Mouse (Mus musculus) MEL (cell line): ENCODE measurements around the gene Coro1b. TPM values are rescaled to one million over a fixed set of nuclear protein-coding genes. Genes with fewer than 3 reads are reported as not detected.

Experiments
- DNase-seq: peaks from one replicate; pipeline ENCODE4 v3.0.0; 2011; ENCODE audit warnings: low read depth, low spot score
- H3K27ac ChIP-seq: 2 replicates; pipeline ENCODE4 v1.5.1; 2012; ENCODE audit warnings: low read depth, mild to moderate bottlenecking, control low read depth, low read length, moderate library complexity; ENCODE audit not compliant: control insufficient read depth
- H3K27me3 ChIP-seq, 2 experiments: fragments of 150-350 bp in 1 of 2; sonication (generic) in 1 of 2; 2 replicates each; pipeline ENCODE4 v1.6.1; 2012; ENCODE audit warnings: low read length in 2 of 2, mild to moderate bottlenecking in 2 of 2, improper control_type of control experiment in 1 of 2, moderate library complexity in 1 of 2; ENCODE audit not compliant: insufficient read depth in 2 of 2, control insufficient read depth in 1 of 2
- H3K36me3 ChIP-seq, 2 experiments: 2 replicates each; pipeline ENCODE4 v1.6.1; 2012 to 2014; ENCODE audit warnings: low read length in 2 of 2, improper control_type of control experiment in 1 of 2, inconsistent platforms in 1 of 2, mild to moderate bottlenecking in 1 of 2; ENCODE audit not compliant: insufficient read depth in 2 of 2, control insufficient read depth in 1 of 2
- H3K4me1 ChIP-seq, 2 experiments: fragments of 150-350 bp in 1 of 2; sonication (generic) in 1 of 2; 2 replicates each; pipeline ENCODE4 v1.6.1; 2012; ENCODE audit warnings: low read length in 2 of 2, improper control_type of control experiment in 1 of 2, mild to moderate bottlenecking in 1 of 2; ENCODE audit not compliant: insufficient read depth in 2 of 2, control insufficient read depth in 1 of 2
- H3K4me3 ChIP-seq, 2 experiments: fragments of 150-350 bp in 1 of 2; sonication (generic) in 1 of 2; 2 replicates each; pipeline ENCODE4 v1.5.1; 2012; ENCODE audit warnings: low read depth in 2 of 2, low read length in 2 of 2, mild to moderate bottlenecking in 2 of 2, moderate library complexity in 2 of 2, control low read depth in 1 of 2, improper control_type of control experiment in 1 of 2; ENCODE audit not compliant: control insufficient read depth in 1 of 2, insufficient read depth in 1 of 2
- H3K79me2 ChIP-seq: 2 replicates; pipeline ENCODE4 v1.6.1; 2012; ENCODE audit warnings: mild to moderate bottlenecking, low read length, moderate library complexity; ENCODE audit not compliant: control insufficient read depth, poor library complexity, insufficient read depth
- H3K9ac ChIP-seq: 2 replicates; pipeline ENCODE4 v1.6.1; 2012; ENCODE audit warnings: low read depth, mild to moderate bottlenecking, control low read depth, low read length, moderate library complexity; ENCODE audit not compliant: control insufficient read depth, poor library complexity, severe bottlenecking
- H3K9me3 ChIP-seq: fragments of 150-350 bp; sonication (generic); replicated peaks from 2 replicates; pipeline ENCODE4 v1.6.1; 2012; ENCODE audit warnings: mild to moderate bottlenecking, low read length, improper control_type of control experiment, moderate library complexity; ENCODE audit not compliant: insufficient read depth
- BHLHE40 ChIP-seq: IDR thresholded peaks from 2 replicates; pipeline ENCODE4 v1.6.1; 2012; ENCODE audit warnings: low read depth, mild to moderate bottlenecking, inconsistent platforms, low read length, improper control_type of control experiment, borderline replicate concordance
- CHD2 ChIP-seq: IDR thresholded peaks from 2 replicates; pipeline ENCODE4 v1.6.1; 2011; ENCODE audit warnings: low read length, improper control_type of control experiment
- E2F4 ChIP-seq: IDR thresholded peaks from 2 replicates; pipeline ENCODE4 v1.6.1; 2011; ENCODE audit warnings: low read depth, low read length, improper control_type of control experiment, borderline replicate concordance
- ELF1 ChIP-seq: IDR thresholded peaks from 2 replicates; pipeline ENCODE4 v1.6.1; 2014; ENCODE audit warnings: low read depth, mild to moderate bottlenecking, inconsistent platforms, low read length, improper control_type of control experiment, moderate library complexity
- EP300 ChIP-seq, 2 experiments: IDR thresholded peaks; 2 replicates each; pipeline ENCODE4 v1.6.1; 2011; ENCODE audit warnings: improper control_type of control experiment in 2 of 2, low read length in 2 of 2, low read depth in 1 of 2, mild to moderate bottlenecking in 1 of 2
- ETS1 ChIP-seq: IDR thresholded peaks from 2 replicates; pipeline ENCODE4 v1.6.1; 2012; ENCODE audit warnings: low read depth, mild to moderate bottlenecking, inconsistent platforms, low read length, improper control_type of control experiment, moderate library complexity
- GATA1 ChIP-seq: IDR thresholded peaks from 2 replicates; pipeline ENCODE4 v1.6.1; 2011; ENCODE audit warnings: low read depth, low read length, improper control_type of control experiment
- HCFC1 ChIP-seq: IDR thresholded peaks from 2 replicates; pipeline ENCODE4 v1.6.1; 2012; ENCODE audit warnings: low read depth, mild to moderate bottlenecking, inconsistent platforms, low read length, improper control_type of control experiment, moderate library complexity
- JUND ChIP-seq: IDR thresholded peaks from 2 replicates; pipeline ENCODE4 v1.6.1; 2011; ENCODE audit warnings: low read depth, mild to moderate bottlenecking, improper control_type of control experiment, low read length
- KAT2A ChIP-seq: conservative IDR thresholded peaks from 2 replicates; pipeline ENCODE4 v1.6.1; 2012; ENCODE audit warnings: low read depth, low read length, improper control_type of control experiment, inconsistent platforms
- MXI1 ChIP-seq: IDR thresholded peaks from 2 replicates; pipeline ENCODE4 v1.6.1; 2011; ENCODE audit warnings: mild to moderate bottlenecking, low read depth, low read length, improper control_type of control experiment
- MYB ChIP-seq: IDR thresholded peaks from 2 replicates; pipeline ENCODE4 v1.6.1; 2011; ENCODE audit warnings: mild to moderate bottlenecking, low read depth, low read length, improper control_type of control experiment
- NELFE ChIP-seq: IDR thresholded peaks from 2 replicates; pipeline ENCODE4 v1.6.1; 2011; ENCODE audit warnings: low read depth, low read length, improper control_type of control experiment
- NRF1 ChIP-seq: IDR thresholded peaks from 2 replicates; pipeline ENCODE4 v1.6.1; 2014; ENCODE audit warnings: low read depth, mild to moderate bottlenecking, inconsistent platforms, low read length, improper control_type of control experiment, moderate library complexity; ENCODE audit not compliant: poor library complexity, insufficient read depth, severe bottlenecking
- POLR2A ChIP-seq, 2 experiments: IDR thresholded peaks; 2 replicates each; pipeline ENCODE4 v1.6.1; 2011 to 2012; ENCODE audit warnings: low read length in 2 of 2, mild to moderate bottlenecking in 2 of 2, control low read depth in 1 of 2, improper control_type of control experiment in 1 of 2, low read depth in 1 of 2, moderate library complexity in 1 of 2; ENCODE audit not compliant: control insufficient read depth in 1 of 2, insufficient read depth in 1 of 2, poor library complexity in 1 of 2
- POLR2AphosphoS5 ChIP-seq: IDR thresholded peaks from 2 replicates; pipeline ENCODE4 v1.6.1; 2012; ENCODE audit warnings: low read depth, borderline replicate concordance, mild to moderate bottlenecking, inconsistent platforms, low read length, moderate library complexity, mixed read lengths
- RAD21 ChIP-seq: IDR thresholded peaks from 2 replicates; pipeline ENCODE4 v1.6.1; 2011; ENCODE audit warnings: mild to moderate bottlenecking, low read depth, low read length, improper control_type of control experiment
- SIN3A ChIP-seq: IDR thresholded peaks from 2 replicates; pipeline ENCODE4 v1.6.1; 2012; ENCODE audit warnings: low read length, improper control_type of control experiment, inconsistent platforms
- SMC3 ChIP-seq: IDR thresholded peaks from 2 replicates; pipeline ENCODE4 v1.6.1; 2011; ENCODE audit warnings: low read depth, low read length, improper control_type of control experiment
- TCF12 ChIP-seq: IDR thresholded peaks from 2 replicates; pipeline ENCODE4 v1.6.1; 2014; ENCODE audit warnings: low read depth, mild to moderate bottlenecking, inconsistent platforms, low read length, improper control_type of control experiment, moderate library complexity
- UBTF ChIP-seq: IDR thresholded peaks from 2 replicates; pipeline ENCODE4 v1.6.1; 2012; ENCODE audit warnings: low read depth, mild to moderate bottlenecking, inconsistent platforms, low read length, improper control_type of control experiment, moderate library complexity, borderline replicate concordance; ENCODE audit not compliant: insufficient read depth
- ZC3H11A ChIP-seq: IDR thresholded peaks from 2 replicates; pipeline ENCODE4 v1.6.1; 2012; ENCODE audit warnings: low read depth, mild to moderate bottlenecking, inconsistent platforms, low read length, improper control_type of control experiment
- ZKSCAN1 ChIP-seq: IDR thresholded peaks from 2 replicates; pipeline ENCODE4 v1.6.1; 2012; ENCODE audit warnings: low read depth, mild to moderate bottlenecking, inconsistent platforms, low read length, improper control_type of control experiment, moderate library complexity
- ZMIZ1 ChIP-seq: IDR thresholded peaks from 2 replicates; pipeline ENCODE4 v1.6.1; 2012; ENCODE audit warnings: low read depth, mild to moderate bottlenecking, inconsistent platforms, low read length, improper control_type of control experiment, moderate library complexity
- ZNF384 ChIP-seq: IDR thresholded peaks from 2 replicates; pipeline ENCODE4 v1.6.1; 2012; ENCODE audit warnings: low read depth, mild to moderate bottlenecking, inconsistent platforms, low read length, improper control_type of control experiment
- polyA plus RNA-seq, 2 experiments: library from polyadenylated mRNA; stranded (reverse) in 1 of 2; unstranded in 1 of 2; fragments of >175 nt in 1 of 2; fragments of >200 nt in 1 of 2; gene quantifications; 2 replicates each; pipeline versions ENCODE4 v1.2.1 to v1.2.4; 2012; ENCODE audit warnings: low replicate concordance in 2 of 2, low read depth in 1 of 2; ENCODE audit not compliant: insufficient read length in 2 of 2, insufficient read depth in 1 of 2, missing spikeins in 1 of 2
- total RNA-seq: library from RNA; depleted of rRNA; stranded (reverse); fragments of 300-350 nt; gene quantifications from 2 replicates; pipeline ENCODE4 v1.2.3, GENCODE M21; 2012

The Coro1b gene
- total and polyA plus RNA-seq, 3 experiments: 55.5 to 111 TPM; not detected in 1

- Histone ChIP-seq H3K36me3 (peaks cover 0 to 4% of the 10 kb centered on the region in 2 experiments; a peak in 2 of 4 replicates), H3K27ac (no peak overlapping the region), H3K27me3 (no peaks in the 10 kb centered on the region), H3K9me3 (no peaks in the 10 kb centered on the region), H3K79me2 (no peaks in the 10 kb centered on the region; the same call in 1 of the 2 replicates), H3K4me3 (no peak overlapping the region), H3K9ac (no peak overlapping the region), H3K4me1 (peaks cover 0 to 8% of the 10 kb centered on the region in 2 experiments; a peak in 2 of 4 replicates)
- TF ChIP-seq POLR2A (IDR thresholded peaks at IDR 0.05; ENCODE audit: control insufficient read depth in 1 of 2, insufficient read depth in 1 of 2, low read depth in 1 of 2, low read length in 2 of 2, poor library complexity in 1 of 2) (no peak), ZKSCAN1 (no peak), ELF1 (no peak), SMC3 (no peak), BHLHE40 (no peak), NELFE (no peak), GATA1 (no peak), RAD21 (no peak), ETS1 (no peak), E2F4 (no peak), MYB (no peak), KAT2A (no peak), EP300 (IDR thresholded peaks at IDR 0.05; ENCODE audit: low read depth in 1 of 2, low read length in 2 of 2) (no peak), SIN3A (no peak), JUND (no peak)
- peak; percentile 20 for DNase-seq
Observed at GRCm38 (mm10) chr19:4171393-4172290, 23.2 kb downstream of the Coro1b start.

GRCm38 (mm10) chr19:4172925-4173324, 24.5 kb downstream of the Coro1b start:
- TF ChIP-seq MYB (no peak), MXI1 (no peak), NELFE (no peak), KAT2A (no peak), UBTF (no peak), ZMIZ1 (no peak), POLR2AphosphoS5 (no peak), TCF12 (no peak), ZNF384 (no peak), NRF1 (no peak), GATA1 (no peak), ETS1 (no peak), HCFC1 (no peak), ZC3H11A (no peak), CHD2 (no peak)

More at GRCm38 (mm10) chr19:4172925-4173324, 24.5 kb downstream of the Coro1b start:
- no peak for DNase-seq
- Histone ChIP-seq H3K27me3 (no peaks in the 10 kb centered on the region), H3K9ac (no peak overlapping the region), H3K27ac (no peak overlapping the region), H3K79me2 (no peaks in the 10 kb centered on the region; the same call in 1 of the 2 replicates), H3K4me3 (no peak overlapping the region), H3K4me1 (peaks cover 0 to 8% of the 10 kb centered on the region in 2 experiments; a peak in 2 of 4 replicates), H3K36me3 (peaks cover 0 to 4% of the 10 kb centered on the region in 2 experiments; a peak in 2 of 4 replicates), H3K9me3 (no peaks in the 10 kb centered on the region)
